In genomic region chr2:27649862-27650661, GRCm38 (mm10) we compare ENCODE assay signal across 9 mouse cellular contexts. TPM values are rescaled to one million over a fixed set of nuclear protein-coding genes. Genes with fewer than 3 reads are reported as not detected.
DNase-seq lines count a peak whose midpoint lies in the region; ATAC-seq and TF ChIP-seq lines count a peak whose summit lies in the region.
"Had no signal": no experiment of that assay in that cellular context is flagged by ENCODE, and none has a peak within 500 bp of the region (broad histone marks: within the 10 kb centered on the region; RNA-seq: fewer than 3 reads in every experiment).

No protein-coding gene starts in this region.

- intact Hi-C loops in gastrocnemius, adult 2 months (cut with DNase I): no loop called here

- H3K4me3 ChIP-seq in lung, embryonic 16.5 days (ENCODE audit: low read length): no peak overlapping the region
- no peak overlapping the region for H3K4me3 ChIP-seq in embryonic facial prominence, embryonic 12.5 days
- no peak overlapping the region for H3K4me3 ChIP-seq in intestine, postnatal 0 days (ENCODE audit: low read depth, low read length)
- H3K4me3 ChIP-seq in gastrocnemius, adult 2 months: no peak overlapping the region

- no peak for DNase-seq in lung, postnatal 10 days
- peak; percentile 48 for DNase-seq in thymus, postnatal 14 days
- DNase-seq in gastrocnemius, adult 2 months: no peak
- DNase-seq in layer of hippocampus, adult 11-12 months (ENCODE audit: low spot score): no peak
- DNase-seq: lung, postnatal 4 days; right cerebral cortex, postnatal 14 days had no signal

- no peak overlapping the region for H3K27ac ChIP-seq in lung, embryonic 16.5 days (ENCODE audit: low read length)
- peak overlapping the region; percentile 72 for H3K27ac ChIP-seq in embryonic facial prominence, embryonic 12.5 days
- H3K27ac ChIP-seq in intestine, postnatal 0 days (ENCODE audit: low read depth, low read length): no peak overlapping the region
- no peak overlapping the region for H3K27ac ChIP-seq in gastrocnemius, adult 2 months

- H3K9ac ChIP-seq in lung, embryonic 16.5 days (ENCODE audit: low read length): no peak overlapping the region
- H3K9ac ChIP-seq in embryonic facial prominence, embryonic 12.5 days: no peak overlapping the region
- no peak overlapping the region for H3K9ac ChIP-seq in intestine, postnatal 0 days (ENCODE audit: low read depth, low read length)

- no peaks in the 10 kb centered on the region for H3K9me3 ChIP-seq in lung, embryonic 16.5 days (ENCODE audit: control insufficient read depth, low read length)
- H3K9me3 ChIP-seq in embryonic facial prominence, embryonic 12.5 days: no peaks in the 10 kb centered on the region
- H3K9me3 ChIP-seq in intestine, postnatal 0 days (ENCODE audit: control insufficient read depth): no peaks in the 10 kb centered on the region

- TF ChIP-seq CTCF in intestine, postnatal 0 days (IDR thresholded peaks at IDR 0.05; ENCODE audit: low read depth): no peak
- no peak for TF ChIP-seq CTCF in gastrocnemius, adult 2 months (IDR thresholded peaks at IDR 0.05)

- peaks cover 5% of the 10 kb centered on the region; the same call in 1 of the 2 replicates for H3K4me1 ChIP-seq in lung, embryonic 16.5 days (replicated peaks; ENCODE audit: control insufficient read depth, insufficient read depth, low read length)
- H3K4me1 ChIP-seq in embryonic facial prominence, embryonic 12.5 days: peaks cover 17% of the 10 kb centered on the region; the same call in 1 of the 2 replicates
- H3K4me1 ChIP-seq in intestine, postnatal 0 days (replicated peaks; ENCODE audit: control insufficient read depth, insufficient read depth, low read length): no peaks in the 10 kb centered on the region

- H3K36me3 ChIP-seq in lung, embryonic 16.5 days (ENCODE audit: control insufficient read depth, insufficient read depth, low read length): no peaks in the 10 kb centered on the region
- H3K36me3 ChIP-seq in embryonic facial prominence, embryonic 12.5 days: no peaks in the 10 kb centered on the region
- no peaks in the 10 kb centered on the region for H3K36me3 ChIP-seq in intestine, postnatal 0 days (ENCODE audit: control insufficient read depth, insufficient read depth)

- no peak overlapping the region for H3K4me2 ChIP-seq in lung, embryonic 16.5 days (ENCODE audit: low read depth, low read length)
- no peak overlapping the region for H3K4me2 ChIP-seq in embryonic facial prominence, embryonic 12.5 days (replicated peaks)
- H3K4me2 ChIP-seq in intestine, postnatal 0 days (replicated peaks; ENCODE audit: low read depth): no peak overlapping the region

- no peaks in the 10 kb centered on the region for H3K27me3 ChIP-seq in lung, embryonic 16.5 days (ENCODE audit: control insufficient read depth, insufficient read depth, low read depth, low read length)
- no peaks in the 10 kb centered on the region for H3K27me3 ChIP-seq in embryonic facial prominence, embryonic 12.5 days
- no peaks in the 10 kb centered on the region for H3K27me3 ChIP-seq in intestine, postnatal 0 days (replicated peaks; ENCODE audit: control insufficient read depth, insufficient read depth, low read length)

- ATAC-seq in lung, embryonic 16.5 days (ENCODE audit: low read depth): peak; percentile 55; the same call in 1 of the 2 replicates
- ATAC-seq in embryonic facial prominence, embryonic 12.5 days (ENCODE audit: insufficient number of reproducible peaks, insufficient read depth, low FRiP score, low TSS enrichment): peak; percentile 67
- ATAC-seq in intestine, postnatal 0 days: peak; percentile 25; the same call in 1 of the 2 replicates

- WGBS in lung, embryonic 16.5 days: 34% methylated on average over 7 of the region's 8 CpGs
- WGBS in embryonic facial prominence, embryonic 12.5 days: 20% methylated on average over 8 of the region's 8 CpGs
- WGBS in intestine, postnatal 0 days: 58% methylated on average over 8 of the region's 8 CpGs

RNA-seq across cellular contexts. Expression of gene Rxra, which starts 26.2 kb away (rescaled TPM):
- 11.3 TPM in 2 replicates for polyA plus RNA-seq in lung, embryonic 16.5 days (2015; fragmentation: Nextera tagmentation; extraction: Ambion mirVana)
- 14.7 and 15.9 TPM in 2 replicates for polyA plus RNA-seq in embryonic facial prominence, embryonic 12.5 days (2016; fragmentation: Nextera tagmentation; extraction: Ambion mirVana)
- polyA plus RNA-seq in intestine, postnatal 0 days (2015; fragmentation: Nextera tagmentation; extraction: Ambion mirVana): 9.0 and 10.2 TPM in 2 replicates
- total RNA-seq in gastrocnemius, adult 2 months (2021): 100 to 1,000 TPM; 118 to 120 TPM
